Mouse (Mus musculus): ENCODE results near the gene Dnmt1.

Dnmt1 gene

DNA sequence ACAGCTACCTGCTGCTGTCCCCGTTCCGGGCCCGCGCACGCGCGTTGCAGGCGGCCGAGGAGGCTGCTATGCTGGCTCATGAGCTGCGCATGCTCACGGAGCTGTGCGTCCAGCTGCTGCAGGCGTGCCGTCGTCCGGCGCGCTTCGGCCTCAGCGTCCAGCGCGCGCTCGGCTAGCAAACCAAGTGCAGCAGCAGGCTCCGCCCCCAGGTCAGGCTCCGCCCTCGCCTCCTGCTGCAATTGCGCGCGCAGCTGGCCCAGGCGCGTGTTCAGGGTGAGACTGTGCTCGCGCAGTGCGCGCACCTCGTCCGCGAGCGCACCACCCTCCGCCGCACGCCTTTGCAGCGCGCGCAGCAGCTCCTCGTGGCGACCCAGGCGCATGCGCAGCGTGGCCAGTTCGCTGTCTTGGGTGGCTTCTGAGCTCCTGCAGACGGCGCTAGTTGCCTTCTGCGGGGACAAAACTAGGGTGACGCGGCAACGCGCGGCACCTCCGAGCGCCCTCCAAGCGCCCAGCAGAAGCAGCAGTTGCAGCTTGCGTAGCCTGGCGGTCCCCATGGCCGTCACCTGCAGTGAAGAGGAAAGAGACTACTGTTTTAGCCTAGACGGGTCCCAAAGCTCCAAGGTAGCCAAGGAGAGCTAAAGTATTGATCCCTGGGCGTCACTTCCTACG is 81.5 kb downstream of the Dnmt1 start:
- peak; percentile 100 for DNase-seq

DNA sequence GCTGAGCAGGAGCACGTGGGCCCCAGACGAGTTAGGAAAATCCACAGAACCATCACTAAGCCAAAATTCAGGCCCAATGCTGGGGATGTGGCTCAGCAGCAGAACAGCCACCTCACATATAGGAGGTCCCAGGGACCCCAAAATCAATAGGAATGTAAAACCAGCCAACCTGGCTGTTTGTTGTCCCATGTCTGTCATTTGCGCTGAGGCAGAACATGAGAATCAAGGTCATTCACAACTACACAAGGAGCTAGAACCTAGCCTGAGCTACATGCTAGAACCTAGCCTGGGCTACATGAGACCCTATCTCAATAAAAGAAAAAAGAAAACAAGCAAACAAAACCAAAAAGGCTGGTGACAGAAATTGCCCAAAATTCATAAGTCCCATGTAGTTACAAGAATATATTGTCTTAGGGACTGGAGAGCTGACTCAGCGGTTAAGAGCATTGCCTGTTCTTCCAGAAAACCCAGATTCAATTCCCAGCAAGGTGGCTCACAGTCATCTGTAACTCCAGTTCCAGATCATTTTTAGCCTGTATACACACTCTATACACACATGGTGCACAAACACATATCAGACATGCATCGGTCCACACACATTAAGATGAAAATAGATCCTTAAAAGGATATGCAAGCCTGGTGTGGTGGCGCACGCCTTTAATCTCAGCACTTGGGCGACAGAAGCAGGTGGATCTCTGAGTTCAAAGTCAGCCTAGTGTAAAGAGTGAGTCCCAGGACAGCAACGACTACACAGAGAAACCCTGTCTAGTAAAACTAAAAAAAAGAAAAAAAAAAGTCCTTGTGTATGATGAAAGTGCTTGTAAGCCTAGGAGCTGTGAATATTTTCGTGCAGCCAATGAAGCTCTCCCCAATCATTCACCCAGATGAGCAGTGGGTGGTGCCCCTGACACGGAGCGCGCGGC is 82.3 kb downstream of the Dnmt1 start:
- no peak for DNase-seq

DNA sequence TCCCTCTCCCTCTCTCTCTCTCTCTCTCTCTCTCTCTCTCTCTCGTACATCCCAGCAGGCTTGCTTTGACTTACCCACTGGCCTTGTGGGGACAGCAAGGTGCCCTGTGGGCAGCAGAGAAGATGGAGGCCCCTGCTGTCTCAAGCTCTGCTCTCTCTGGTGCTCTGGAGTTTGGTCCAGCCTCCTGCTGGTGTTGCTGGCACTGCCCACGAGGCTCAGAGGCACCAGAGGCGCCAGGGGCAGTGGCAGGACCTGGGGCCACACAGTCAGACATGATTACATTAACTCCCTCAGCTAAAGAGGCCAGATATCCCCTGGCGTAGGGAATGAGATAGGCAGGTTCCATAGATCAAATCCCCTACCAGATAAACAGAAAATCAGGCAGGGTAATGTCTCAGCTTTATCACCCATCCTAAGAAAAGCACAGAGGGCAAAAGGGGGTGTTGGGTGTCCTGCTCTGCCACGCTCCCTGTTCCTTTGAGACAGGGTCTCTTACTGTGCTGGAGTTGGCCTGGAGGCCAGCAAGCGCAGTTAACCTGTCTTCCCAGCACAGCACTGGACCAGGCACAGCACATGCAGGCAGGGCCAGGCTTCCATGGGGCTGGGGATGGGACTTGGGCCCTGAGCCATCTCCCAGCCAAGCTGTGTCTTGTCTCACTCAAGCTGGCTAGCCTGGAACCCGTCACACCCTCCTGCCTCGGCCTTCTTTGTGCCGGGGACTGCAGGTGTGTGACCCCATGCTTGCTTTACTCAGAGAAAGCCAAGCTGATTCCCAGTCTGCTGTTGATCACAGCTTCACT is 83.2 kb downstream of the Dnmt1 start:
- DNase-seq = no peak

DNA sequence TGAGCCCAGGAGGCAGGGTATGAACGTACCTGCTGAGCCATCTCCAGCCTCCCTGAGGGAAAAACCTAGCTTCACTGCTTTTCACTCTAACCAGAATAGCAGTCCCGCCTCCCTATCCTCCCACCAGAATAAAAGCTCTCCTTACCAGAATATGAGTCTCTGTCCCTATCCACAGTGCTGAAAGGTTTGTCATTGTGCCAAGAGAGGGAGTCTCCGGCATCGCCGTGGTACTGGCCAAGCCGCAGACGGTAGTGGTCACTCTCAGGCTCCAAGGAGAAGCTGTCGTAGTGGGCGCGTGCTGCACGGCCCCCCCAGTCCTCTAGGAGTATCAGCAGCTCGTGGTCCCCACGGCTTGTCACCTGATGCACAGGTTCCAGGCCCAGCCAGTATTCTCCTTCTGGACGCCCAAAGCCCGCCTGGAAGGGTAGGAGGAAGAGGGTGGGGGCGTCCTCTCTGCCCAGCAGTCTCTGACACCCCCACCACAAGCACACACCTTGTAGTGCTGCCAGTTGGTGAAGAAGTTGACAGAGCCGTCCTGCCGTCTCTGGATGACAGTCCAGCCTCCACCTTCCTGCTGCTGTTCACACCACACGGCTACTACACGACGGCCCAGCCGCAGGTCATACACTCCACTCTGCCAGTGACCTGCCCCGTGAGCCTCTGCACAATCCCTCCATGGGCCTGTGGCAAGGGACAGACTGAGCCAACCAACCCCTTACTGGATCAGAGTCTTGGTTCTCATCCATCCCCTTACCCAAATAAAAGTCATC is 84.5 kb downstream of the Dnmt1 start:
- DNase-seq = no peak

DNA sequence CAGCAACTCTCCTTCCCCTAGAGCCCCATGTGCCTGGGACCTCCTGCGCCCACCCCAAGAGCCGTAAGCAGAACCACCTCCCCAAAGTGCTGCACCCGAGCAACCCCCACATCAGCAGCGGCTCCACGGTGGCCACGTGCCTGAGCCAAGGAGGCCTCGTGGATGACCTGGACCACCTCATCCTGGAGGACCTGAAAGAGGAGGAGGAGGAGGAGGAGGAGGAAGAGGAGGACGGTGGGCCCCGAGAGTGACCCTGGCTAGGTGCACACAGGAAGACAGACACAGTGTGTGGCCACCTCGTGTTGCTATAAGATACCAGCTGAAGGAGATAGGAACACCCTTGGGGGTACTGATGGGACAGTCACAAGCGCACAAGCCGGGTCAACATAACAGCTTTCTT is 86.2 kb downstream of the Dnmt1 start:
- no peak for DNase-seq

DNA sequence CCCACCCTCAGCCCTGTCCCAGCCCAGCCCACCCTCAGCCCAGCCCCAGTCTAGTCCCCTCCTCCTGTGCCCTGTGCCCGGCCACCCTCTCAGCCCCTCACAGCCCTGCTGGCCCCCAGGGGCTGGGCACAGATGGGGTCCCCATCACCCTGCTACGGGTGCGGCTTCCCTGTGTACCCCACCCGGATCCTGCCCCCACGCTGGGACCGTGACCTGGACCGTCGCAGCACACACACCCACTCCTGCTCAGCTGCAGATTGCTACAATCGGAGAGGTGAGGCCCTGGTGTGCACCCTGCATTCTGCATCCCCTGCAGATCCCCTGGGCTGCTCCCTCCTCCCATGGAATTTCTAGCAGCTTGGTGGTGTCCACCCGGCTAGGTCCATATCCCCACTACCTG is 86.7 kb downstream of the Dnmt1 start:
- DNase-seq = no peak

DNA sequence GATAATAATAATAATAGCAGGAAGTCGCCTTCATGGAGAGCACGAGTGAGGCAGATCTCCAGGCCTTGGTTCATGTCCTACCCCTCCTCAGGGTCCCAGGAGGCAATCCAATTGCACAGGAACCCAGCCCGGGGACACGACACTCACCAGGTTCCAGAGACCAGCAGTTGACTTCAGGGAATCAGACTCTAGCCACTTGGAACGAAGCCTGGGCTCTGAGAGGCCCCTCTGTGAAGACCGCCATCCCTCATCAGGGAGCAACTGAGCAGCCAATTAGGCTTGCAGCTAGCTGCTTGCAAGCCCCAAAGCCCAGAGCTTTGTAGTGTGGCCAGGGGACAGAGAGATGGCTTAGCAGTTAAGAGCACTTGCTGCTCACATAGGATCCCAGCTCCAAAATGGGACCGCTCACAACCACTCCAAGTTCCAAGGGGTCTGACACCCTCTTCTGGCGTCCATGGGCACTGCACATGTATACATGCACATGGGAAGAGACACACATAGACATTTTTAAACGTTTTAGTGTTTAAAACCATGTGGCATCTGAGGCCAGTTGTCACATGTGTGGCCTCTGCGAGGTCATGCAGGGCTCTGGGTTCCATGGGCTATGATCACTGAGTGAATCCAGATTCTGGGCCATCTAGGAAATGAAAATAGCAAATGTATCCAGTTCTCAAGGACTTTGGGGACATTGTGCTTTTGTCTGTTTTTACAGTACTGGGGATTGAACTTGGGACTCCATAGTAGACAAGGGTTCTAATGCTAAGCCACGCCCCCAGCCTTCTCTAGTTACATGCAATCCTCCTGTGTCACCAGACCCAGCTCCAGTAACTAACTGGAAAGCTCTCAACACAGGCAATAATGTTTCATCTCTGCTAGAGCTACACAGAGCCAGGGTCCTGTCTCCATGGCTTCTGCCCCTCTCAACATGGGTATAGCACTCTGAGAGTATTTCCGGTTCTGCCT is 89.2 kb downstream of the Dnmt1 start:
- DNase-seq = no peak

DNA sequence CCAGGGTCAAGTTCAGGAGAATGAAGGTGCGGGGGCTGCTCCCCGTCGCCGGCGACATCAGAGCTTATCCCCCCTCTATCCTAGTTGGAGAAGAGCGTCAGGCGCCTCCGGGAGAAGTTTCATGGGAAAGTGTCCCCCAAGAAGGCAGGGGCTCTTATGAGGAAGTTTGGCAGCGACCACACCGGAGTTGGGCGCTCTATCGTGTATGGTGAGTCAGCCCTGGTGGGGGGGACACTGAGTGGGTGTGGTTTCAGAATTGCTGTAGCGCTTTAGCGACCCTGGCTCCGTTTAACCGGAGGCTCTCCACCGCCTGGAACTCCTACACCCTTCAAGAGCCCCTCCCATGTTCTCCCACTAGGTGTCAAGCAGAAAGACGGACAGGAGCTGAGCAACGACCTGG is 90.4 kb downstream of the Dnmt1 start:
- DNase-seq = no peak

DNA sequence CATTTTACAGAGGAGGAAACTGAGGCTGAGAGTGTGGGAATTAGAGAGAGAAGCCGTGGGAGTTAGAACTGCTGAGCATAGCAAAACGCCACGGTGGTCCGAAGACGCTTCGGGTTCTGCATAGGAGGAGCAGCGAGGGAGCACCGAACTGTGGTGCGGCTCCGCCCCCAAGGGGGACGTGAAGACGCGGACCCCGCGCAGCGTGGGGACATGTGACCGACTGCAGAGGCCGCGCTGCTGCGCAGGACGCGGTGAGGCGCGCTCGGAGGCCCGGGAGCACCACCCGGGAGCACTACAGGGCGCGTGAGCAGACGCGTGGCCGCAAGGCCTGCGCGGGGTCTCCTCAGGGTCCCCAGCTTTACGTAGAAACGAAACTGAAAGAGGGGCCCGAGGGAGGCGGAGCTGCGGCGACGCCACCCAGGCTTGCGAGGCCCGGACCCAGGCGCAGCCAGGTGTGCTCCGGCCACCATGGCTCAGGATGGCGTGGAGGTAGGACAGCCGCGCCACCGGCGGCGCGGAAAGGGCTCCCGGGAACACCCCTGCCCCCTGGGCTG is 91.2 kb downstream of the Dnmt1 start, which contains the start of gene A230050P20Rik:
TSS of gene A230050P20Rik (plus strand) at position 195 of the 554 bp plus-strand sequence.
- peak; percentile 54 for DNase-seq

DNA sequence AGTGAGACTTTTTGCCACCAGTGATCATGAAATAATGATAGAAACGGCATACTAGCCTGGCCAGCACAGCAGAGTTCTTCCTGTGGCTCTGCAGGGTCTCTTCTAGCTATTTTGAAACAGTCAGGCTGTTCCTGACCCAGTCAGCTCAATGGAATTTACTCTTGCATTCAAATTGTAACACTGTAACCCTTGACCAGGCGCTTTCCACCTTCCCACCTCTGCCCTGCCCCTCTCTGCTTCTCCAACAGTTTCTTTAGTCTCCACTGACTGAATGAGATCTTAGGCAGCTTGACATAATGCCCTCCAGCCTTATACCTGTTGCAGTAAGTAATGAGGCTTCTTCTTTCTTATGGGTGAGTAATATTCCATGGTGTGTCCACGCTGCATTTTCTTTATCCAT is 92.8 kb downstream of the Dnmt1 start:
- DNase-seq = no peak

DNA sequence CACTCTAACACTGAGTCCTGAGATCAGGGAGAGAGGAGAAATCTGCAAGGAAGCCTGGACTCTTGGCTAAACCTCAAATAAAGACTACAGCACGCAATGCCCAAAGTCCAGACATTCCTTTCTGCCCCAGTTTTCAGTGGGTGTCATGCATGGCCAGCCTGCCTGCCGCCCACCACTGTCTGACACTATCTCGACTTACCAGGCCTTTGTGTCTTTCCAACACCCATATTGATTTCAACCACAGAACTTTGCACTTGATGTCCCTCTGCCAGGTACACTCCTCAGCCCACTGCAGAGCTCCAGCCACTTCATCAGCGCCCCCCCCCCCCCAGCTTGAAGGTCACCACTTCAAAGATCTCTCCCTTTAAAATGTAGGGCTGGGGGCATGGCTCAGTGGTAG is 97.5 kb downstream of the Dnmt1 start:
- no peak for DNase-seq

DNA sequence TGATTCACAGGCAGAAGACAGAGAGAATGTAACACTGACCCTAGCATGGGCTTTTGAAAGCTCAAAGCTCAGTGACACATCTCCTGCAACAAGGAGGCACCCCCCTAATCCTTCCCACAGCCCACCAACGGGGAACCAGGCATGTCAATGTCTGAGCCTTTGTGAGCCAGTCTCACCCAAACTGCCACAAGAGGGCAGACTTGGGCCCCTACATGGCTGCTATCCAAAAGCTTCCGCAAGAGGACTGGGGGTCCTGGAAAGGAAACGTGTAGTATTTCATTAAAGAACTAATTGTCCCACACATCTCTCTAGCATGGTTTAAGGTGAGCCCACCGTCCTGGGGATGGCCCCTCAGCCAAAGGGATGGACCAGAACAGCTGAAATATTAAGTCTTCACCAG is 97.9 kb downstream of the Dnmt1 start:
- peak; percentile 29 for DNase-seq

DNA sequence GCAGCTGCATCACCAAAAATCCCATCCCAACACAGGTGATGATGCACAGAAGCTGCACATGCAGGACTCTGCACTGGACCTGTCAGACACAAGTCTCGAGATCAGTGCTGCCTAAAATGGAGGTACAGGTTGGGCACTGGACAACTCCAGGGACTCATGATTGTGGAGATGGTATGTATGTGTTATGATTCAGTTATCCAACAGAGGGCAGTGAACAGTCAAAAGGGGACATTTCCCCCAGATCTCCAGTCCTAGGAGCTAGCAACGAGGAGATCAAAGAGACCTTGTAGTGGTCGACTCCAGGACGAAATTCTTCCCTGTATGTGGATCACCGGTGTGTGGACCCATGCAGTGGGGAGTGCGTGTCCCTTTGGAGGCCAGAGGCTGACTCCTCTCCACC is 99.8 kb downstream of the Dnmt1 start:
- DNase-seq = no peak
